Mouse (Mus musculus): ENCODE results near the gene Btg3.

DNA sequence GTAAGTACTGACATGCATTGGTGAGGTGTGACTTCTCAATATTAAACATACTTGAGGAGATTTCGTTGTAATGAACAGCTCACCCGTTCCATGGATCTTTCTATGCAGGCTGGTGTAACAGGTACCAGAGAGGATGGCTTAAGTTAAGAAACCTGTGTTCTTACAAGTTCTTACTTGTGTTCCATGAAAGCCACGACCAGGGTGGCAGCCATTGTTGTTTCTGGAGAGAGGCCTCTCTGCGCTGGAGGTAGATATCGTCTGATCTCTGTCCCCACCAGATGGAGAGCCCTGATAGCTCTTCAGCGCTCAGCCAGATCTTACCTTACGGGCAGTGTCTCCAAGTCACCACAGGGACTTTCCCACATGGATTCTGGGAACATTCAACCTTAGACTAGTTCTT, 57.3 kb downstream of the Btg3 start:
- no peak for TF ChIP-seq GATA1 (IDR thresholded peaks at IDR 0.05; ENCODE audit: borderline replicate concordance, low read length)
- no peak for TF ChIP-seq FLI1 (IDR thresholded peaks at IDR 0.05; ENCODE audit: low read length)
